19 mouse cellular contexts compared by ENCODE assay signal in genomic region chr10:86332942-86333341, GRCm38 (mm10). TPM values are rescaled to one million over a fixed set of nuclear protein-coding genes. Genes with fewer than 3 reads are reported as not detected.
A peak's percentile ranks its signal among the peaks of the same experiment; 100 is the strongest.
DNase-seq lines count a peak whose midpoint lies in the region; ATAC-seq and TF ChIP-seq lines count a peak whose summit lies in the region.
"Had no signal": no experiment of that assay in that cellular context is flagged by ENCODE, and none has a peak within 500 bp of the region (broad histone marks: within the 10 kb centered on the region; RNA-seq: fewer than 3 reads in every experiment).

No protein-coding gene starts in this region.

- peaks cover 21% of the 10 kb centered on the region for H3K4me1 ChIP-seq in hindbrain, embryonic 15.5 days (replicated peaks)
- peaks cover 21% of the 10 kb centered on the region for H3K4me1 ChIP-seq in hindbrain, embryonic 12.5 days
- H3K4me1 ChIP-seq in liver, embryonic 12.5 days = peaks cover 82% of the 10 kb centered on the region

- no peaks in the 10 kb centered on the region for H3K27me3 ChIP-seq in hindbrain, embryonic 15.5 days
- H3K27me3 ChIP-seq in hindbrain, embryonic 12.5 days = no peaks in the 10 kb centered on the region
- H3K27me3 ChIP-seq in liver, embryonic 12.5 days (replicated peaks) = no peaks in the 10 kb centered on the region
- H3K27me3 ChIP-seq: lung, embryonic 15.5 days had no signal

- ATAC-seq in hindbrain, embryonic 15.5 days (ENCODE audit: low FRiP score, low read depth) = no peak
- ATAC-seq in hindbrain, embryonic 12.5 days (ENCODE audit: low FRiP score) = no peak
- peak; percentile 95 for ATAC-seq in liver, embryonic 12.5 days
- ATAC-seq in megakaryocyte progenitor cell, adult 5-6 weeks (replicated peaks; ENCODE audit: poor library complexity) = 0 out of 2 replicates have a peak, but pooled peaks have one; percentile 32
- ATAC-seq: forebrain, embryonic 14.5 days had no signal

- no peak overlapping the region for H3K4me3 ChIP-seq in hindbrain, embryonic 15.5 days
- H3K4me3 ChIP-seq in hindbrain, embryonic 12.5 days = no peak overlapping the region
- H3K4me3 ChIP-seq in left cerebral cortex, adult 2 months = no peak overlapping the region
- H3K4me3 ChIP-seq in liver, embryonic 12.5 days = no peak overlapping the region
- H3K4me3 ChIP-seq: lung, embryonic 15.5 days had no signal

- no peak overlapping the region for H3K4me2 ChIP-seq in hindbrain, embryonic 15.5 days
- no peak overlapping the region for H3K4me2 ChIP-seq in hindbrain, embryonic 12.5 days (replicated peaks)
- H3K4me2 ChIP-seq in liver, embryonic 12.5 days = peak overlapping the region; percentile 57
- H3K4me2 ChIP-seq: lung, embryonic 15.5 days had no signal

- DNase-seq in left cerebral cortex, adult 2 months (ENCODE audit: extremely low spot score in 1 of 2, low spot score in 2 of 2) = no peak
- DNase-seq in left cerebral cortex, postnatal 25 days (ENCODE audit: low spot score in 2 of 2) = no peak
- no peak for DNase-seq in T-cell, adult 2 months (ENCODE audit: low spot score)
- DNase-seq in right cerebral cortex, postnatal 10 days (ENCODE audit: low spot score in 2 of 2) = no peak
- DNase-seq: cerebellum, postnatal 14 days; heart, adult 18-20 months; heart, postnatal 14 days; kidney, postnatal 4 days; left cerebral cortex, postnatal 4 days; midbrain, embryonic 14.5 days; right cerebral cortex, postnatal 4 days; thymus, adult 18-20 months had no signal

- no peaks in the 10 kb centered on the region; the same call in 1 of the 2 replicates for H3K36me3 ChIP-seq in hindbrain, embryonic 15.5 days
- H3K36me3 ChIP-seq in hindbrain, embryonic 12.5 days = no peaks in the 10 kb centered on the region
- no peaks in the 10 kb centered on the region for H3K36me3 ChIP-seq in liver, embryonic 12.5 days
- H3K36me3 ChIP-seq: lung, embryonic 15.5 days had no signal

- intact Hi-C loops in left cerebral cortex, adult 2 months (cut with DNase I) = no loop called here
- intact Hi-C loops in left cerebral cortex, postnatal 25 days (cut with DNase I) = no loop called here

- H3K27ac ChIP-seq in hindbrain, embryonic 15.5 days (replicated peaks) = 0 out of 2 replicates have a peak overlapping the region, but pooled peaks have one; percentile 30
- no peak overlapping the region for H3K27ac ChIP-seq in hindbrain, embryonic 12.5 days
- H3K27ac ChIP-seq in left cerebral cortex, adult 2 months = peak overlapping the region; percentile 61; the same call in 1 of the 2 replicates
- peak overlapping the region; percentile 73 for H3K27ac ChIP-seq in liver, embryonic 12.5 days
- H3K27ac ChIP-seq: macrophage had no signal

- WGBS in hindbrain, embryonic 15.5 days = 69% methylated on average over 3 of the region's 3 CpGs
- WGBS in hindbrain, embryonic 12.5 days = 87% methylated on average over 3 of the region's 3 CpGs
- WGBS in liver, embryonic 12.5 days (ENCODE audit: insufficient replicate concordance) = 27% methylated on average over 3 of the region's 3 CpGs

- TF ChIP-seq CTCF in left cerebral cortex, adult 2 months (IDR thresholded peaks at IDR 0.05) = no peak

- no peak overlapping the region for H3K9ac ChIP-seq in hindbrain, embryonic 15.5 days
- H3K9ac ChIP-seq in hindbrain, embryonic 12.5 days = no peak overlapping the region
- H3K9ac ChIP-seq in liver, embryonic 12.5 days = peak overlapping the region; percentile 29; the same call in 1 of the 2 replicates
- H3K9ac ChIP-seq: lung, embryonic 15.5 days had no signal

- H3K9me3 ChIP-seq in hindbrain, embryonic 15.5 days = no peaks in the 10 kb centered on the region
- no peaks in the 10 kb centered on the region for H3K9me3 ChIP-seq in hindbrain, embryonic 12.5 days (replicated peaks)
- H3K9me3 ChIP-seq in liver, embryonic 12.5 days (replicated peaks) = no peaks in the 10 kb centered on the region
- H3K9me3 ChIP-seq: lung, embryonic 15.5 days had no signal

RNA-seq across cellular contexts. Expression of gene Timp3, which starts 32.8 kb away (rescaled TPM):
- polyA plus RNA-seq in hindbrain, embryonic 15.5 days (2015; fragmentation: Nextera tagmentation; extraction: Ambion mirVana) = 42.2 and 47.0 TPM in 2 replicates
- polyA plus RNA-seq in hindbrain, embryonic 12.5 days (2016; fragmentation: Nextera tagmentation; extraction: Ambion mirVana) = 42.3 and 46.1 TPM in 2 replicates
- 10 to 100 TPM; 63.7 to 64.9 TPM for total RNA-seq in left cerebral cortex, adult 2 months (2021)
- total RNA-seq in left cerebral cortex, postnatal 25 days (2021) = 10 to 100 TPM; 55.3 to 63.8 TPM
- 16.3 and 17.0 TPM in 2 replicates for polyA plus RNA-seq in liver, embryonic 12.5 days (2016; fragmentation: Nextera tagmentation; extraction: Ambion mirVana)
- total RNA-seq in megakaryocyte progenitor cell, adult 5-6 weeks (2015) = 0.27 and 0.64 TPM in 2 replicates
- 0.04 and 0.27 TPM in 2 replicates for total RNA-seq in megakaryocyte progenitor cell, adult 5-6 weeks (2017)

Comparison
In these comparisons a context has a peak if more than half of its experiments do, and no peak if none do; other contexts are left out.
1. ATAC-seq: peak in liver, embryonic 12.5 days (single experiment) and megakaryocyte progenitor cell, adult 5-6 weeks (single experiment); none in hindbrain, embryonic 15.5 days (single experiment) and hindbrain, embryonic 12.5 days (single experiment).
2. RNA of gene Timp3, which starts 32.8 kb away (total RNA-seq): 63.7 to 64.9 TPM in left cerebral cortex, adult 2 months and 55.3 to 63.8 TPM in left cerebral cortex, postnatal 25 days; 0.04 to 0.64 TPM in megakaryocyte progenitor cell, adult 5-6 weeks; every median in the first group is over 10 times any median in the second.